Mouse (Mus musculus) MN1 (cell line): ENCODE data around the gene Trim26.
"Not testable (repeated sequence)": the region's sequence is repeated elsewhere in the genome, so short reads cannot be mapped to it uniquely, and the experiment has no call there.

Source experiments
- DNase-seq: peaks from one replicate; pipeline ENCODE4 v3.0.0-alpha.2; 2016; ENCODE audit warnings: low spot score

Trim26 gene

GRCm38 (mm10) chr17:36836874-36837647, at the start of gene Trim26:
Gene Trim26, plus strand, starts transcription at chr17:36837134.
- peak; percentile 99 for DNase-seq

DNA sequence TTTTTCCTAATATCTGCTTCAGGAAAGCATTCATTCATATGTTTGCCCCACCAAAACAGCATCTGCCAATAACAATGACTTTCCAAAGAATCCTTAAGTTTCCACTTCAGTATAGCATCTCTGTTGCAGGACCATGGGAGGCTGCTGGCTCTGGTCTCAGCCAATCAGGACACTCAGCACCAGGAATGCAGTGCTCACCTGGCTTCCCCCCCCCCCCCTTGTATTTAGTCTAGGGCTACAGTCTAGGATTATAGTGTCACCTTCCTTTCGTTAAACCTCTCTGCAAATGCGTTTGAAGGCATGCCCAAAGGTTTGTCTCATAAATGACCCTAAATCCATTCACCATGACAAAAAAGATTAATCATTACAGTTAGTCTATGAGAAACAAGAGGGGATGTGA, 48.6 kb upstream of the Trim26 start:
- DNase-seq, result no peak

DNA sequence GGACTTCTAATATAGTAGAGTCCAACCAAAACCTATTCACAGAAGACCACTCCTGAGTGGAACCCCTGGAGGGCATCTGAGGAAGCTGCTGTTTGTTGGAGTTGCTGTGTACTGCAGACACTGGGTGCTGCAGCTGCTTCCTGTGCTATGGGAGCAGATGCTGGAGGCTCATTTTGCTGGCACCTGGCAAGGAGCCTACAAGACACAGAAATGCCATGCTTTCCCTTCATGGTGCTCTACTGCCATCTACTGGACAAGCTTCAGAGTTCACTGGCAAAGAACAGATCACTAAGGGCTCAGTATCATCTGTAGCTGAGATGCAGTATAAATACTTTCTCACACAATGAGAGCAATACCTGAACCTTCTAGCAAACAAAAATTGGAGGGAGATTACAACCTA, 48.1 kb upstream of the Trim26 start:
- DNase-seq, result peak; percentile 88

DNA sequence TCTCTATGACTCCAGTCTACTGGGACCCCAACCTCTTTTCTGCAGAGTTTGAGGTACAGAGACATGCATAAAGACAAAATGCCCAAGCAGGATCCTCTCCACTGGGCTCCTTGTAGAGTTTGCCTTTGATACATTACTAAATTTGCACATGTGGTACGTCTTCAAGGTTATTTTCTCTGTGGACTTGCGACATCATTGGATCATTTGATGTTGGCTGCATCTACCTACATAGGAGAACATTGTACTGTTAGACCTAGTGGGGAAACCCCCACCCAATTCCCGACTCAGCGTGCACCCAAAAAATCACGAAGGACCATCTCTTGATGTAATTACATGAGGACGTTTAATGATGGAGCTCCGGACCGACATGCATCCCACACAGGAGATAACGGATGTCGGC, 37.4 kb upstream of the Trim26 start:
- DNase-seq, result no peak

GRCm38 (mm10) chr17:36799921-36800462, 36.9 kb upstream of the Trim26 start:
- not testable (repeated sequence) for DNase-seq

- no peak for DNase-seq
Observed at GRCm38 (mm10) chr17:36811871-36812270, 25.1 kb upstream of the Trim26 start, which contains the start of gene H2-M10.6. Gene H2-M10.6, plus strand, starts transcription at chr17:36812171.

GRCm38 (mm10) chr17:36824005-36824404, 12.9 kb upstream of the Trim26 start:
- DNase-seq, result peak; percentile 65

DNA sequence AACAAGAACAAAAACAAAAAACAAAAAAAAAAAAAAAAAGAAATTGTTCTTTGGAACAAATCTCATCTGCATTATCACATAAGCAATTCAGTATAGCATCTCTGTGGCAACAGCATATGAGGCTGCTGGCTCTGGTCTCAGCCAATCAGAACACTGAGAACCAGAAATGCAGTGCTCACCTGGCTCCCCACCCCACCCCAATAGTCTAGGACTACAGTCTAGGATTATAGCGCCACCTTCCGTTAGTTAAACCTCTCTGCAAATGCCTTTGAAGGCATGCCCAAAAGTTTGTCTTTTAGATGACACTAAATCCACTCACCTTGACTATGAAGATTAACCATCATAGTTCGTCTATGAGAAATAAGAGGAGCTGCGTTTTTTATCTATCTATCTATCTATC, 11.4 kb upstream of the Trim26 start:
- peak; percentile 32 for DNase-seq

GRCm38 (mm10) chr17:36826002-36826401, 10.9 kb upstream of the Trim26 start:
- peak; percentile 78 for DNase-seq

DNA sequence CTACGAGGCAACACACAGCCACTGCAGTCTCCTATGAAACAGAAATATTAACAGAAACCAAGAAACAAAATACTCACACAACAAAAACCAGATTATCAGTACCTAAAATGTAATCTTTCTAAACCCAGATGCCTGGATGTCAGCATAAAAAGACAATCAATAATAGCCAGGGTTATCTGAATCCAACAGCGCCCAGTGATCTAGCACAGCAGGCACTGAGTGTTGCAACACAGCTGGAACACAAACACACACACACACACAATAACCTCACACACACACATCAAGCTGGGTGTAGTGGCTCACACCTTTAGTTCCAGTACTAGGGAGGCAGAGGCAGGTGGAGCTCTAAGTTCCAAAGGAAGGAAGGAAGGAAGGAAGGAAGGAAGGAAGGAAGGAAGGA, 8.4 kb upstream of the Trim26 start:
- DNase-seq, result no peak

DNA sequence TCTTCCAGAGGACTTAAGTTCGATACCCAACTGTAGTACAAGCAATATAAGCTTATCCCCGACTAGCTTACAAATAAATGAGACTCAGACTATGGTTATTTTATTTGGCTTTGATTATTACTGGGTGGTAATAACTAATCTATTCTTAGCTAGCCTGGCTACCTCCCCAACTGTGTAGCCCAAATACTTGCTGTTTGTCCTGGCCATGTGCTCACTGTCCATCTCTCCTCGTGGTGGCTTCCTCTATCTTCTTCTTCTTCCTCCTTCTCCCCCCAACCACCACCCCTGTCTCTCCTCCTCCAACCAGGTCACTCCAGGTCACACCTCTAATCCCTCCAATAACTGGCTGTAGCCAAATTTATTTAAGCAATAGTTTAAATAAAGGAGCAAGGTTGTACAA, 6.5 kb upstream of the Trim26 start:
- DNase-seq, result no peak

GRCm38 (mm10) chr17:36832694-36833093, 4.2 kb upstream of the Trim26 start:
- no peak for DNase-seq

- DNase-seq, result peak; percentile 79
Observed at GRCm38 (mm10) chr17:36835591-36836426, 1.1 kb upstream of the Trim26 start.

DNA sequence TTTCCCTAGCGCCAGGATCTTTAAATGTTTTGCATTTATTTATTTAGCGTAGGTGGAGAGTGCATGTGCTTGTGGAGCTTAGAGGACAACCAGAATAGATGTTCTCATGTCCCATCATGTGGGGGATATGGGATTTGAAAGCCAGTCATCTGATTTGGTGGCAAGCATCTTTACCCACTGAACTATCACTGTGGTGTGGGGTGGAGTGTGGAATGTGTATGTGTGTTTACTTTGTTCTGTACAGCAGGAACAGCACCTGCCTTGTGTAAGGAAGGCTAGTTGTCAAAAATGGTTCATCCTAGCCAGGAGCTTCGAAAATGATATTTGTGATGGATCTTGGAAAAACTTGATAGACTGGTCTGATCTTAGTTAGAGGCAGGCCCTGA, 514 bp upstream of the Trim26 start:
- no peak for DNase-seq

GRCm38 (mm10) chr17:36839001-36839400, 2.1 kb downstream of the Trim26 start:
- DNase-seq, result no peak

DNA sequence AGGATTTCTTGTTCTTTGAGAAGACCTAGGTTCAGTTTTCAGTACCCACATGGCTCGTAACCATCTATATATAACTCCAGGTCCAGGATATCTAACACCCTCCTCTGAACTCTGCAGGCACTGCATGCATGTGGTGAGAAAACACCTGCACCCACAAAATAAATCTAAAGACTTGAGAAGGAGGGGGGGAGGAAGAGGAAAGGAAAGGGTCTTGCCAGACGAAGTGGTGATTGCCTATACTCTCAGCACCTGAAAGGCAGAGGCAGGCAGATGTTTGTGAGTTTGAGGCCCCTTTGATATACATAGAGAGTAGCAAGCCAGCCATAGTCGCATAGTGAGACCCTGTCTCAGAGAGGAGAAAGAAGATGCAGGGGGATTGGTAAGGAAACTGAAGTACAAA, 3.0 kb downstream of the Trim26 start:
- no peak for DNase-seq

DNA sequence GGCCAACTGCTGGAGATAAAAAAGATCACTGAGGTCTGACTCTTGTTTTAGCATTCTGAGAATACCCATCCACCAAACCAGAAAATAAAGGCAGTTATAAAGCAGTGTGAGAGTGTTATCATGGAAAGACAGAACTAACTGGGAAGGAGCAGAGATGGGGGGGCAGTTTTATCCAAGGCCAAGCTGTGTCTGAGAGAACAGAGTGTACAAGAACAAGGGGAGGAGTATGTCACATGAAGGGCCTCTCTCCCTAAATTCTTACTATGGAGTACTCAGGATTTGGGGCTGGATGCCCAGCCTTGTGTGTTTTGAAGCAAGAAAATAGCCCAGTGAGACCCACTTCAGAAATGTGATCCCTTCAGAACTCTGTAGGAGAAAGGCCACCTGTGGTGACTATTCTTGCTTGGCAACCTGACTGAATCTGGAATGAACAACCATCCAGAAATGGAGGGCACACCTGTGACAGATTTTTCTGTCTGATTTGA, 4.1 kb downstream of the Trim26 start:
- DNase-seq, result no peak

DNA sequence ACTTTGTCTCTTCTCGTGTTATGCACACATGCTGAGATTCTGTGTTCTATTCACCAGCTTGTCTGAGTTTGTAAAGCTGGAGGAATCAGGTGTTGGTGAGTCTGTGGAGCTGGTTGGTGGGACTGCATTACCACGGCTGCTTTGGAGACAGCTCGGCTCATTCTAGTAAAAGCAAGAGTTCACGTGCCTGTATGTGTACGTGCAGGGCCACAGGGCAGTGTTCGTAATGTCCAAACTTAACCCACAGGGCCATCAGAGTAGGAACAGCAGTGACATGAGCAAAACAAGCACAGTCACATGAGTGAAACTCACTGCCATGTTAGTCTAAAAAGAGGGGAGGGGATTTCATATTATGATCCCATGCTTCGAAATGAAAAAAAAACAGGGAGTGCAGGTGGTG, 6.8 kb downstream of the Trim26 start:
- no peak for DNase-seq

DNA sequence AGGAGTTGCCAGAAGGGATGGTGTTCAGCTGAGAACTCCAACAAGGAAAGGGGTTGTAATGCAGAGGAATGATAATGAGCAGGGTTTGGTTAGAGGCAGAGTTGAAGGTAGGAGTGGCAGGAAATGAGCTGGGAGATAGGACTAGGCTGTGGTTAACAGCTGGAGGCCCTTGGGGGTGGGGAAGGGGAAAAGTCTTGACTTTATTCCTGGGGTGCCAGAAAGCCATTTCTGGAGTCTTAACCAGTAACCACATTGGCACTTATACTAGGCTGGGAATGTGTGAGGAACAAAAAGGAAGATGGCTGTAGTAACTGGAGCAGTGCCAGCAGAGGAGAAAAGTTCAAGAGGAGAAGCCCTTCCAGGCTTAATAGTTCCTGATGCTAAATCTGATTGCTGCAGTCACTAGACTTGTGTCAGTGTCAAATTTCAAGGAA, 7.4 kb downstream of the Trim26 start:
- DNase-seq, result no peak

- no peak for DNase-seq
Observed at GRCm38 (mm10) chr17:36844725-36845124, 7.8 kb downstream of the Trim26 start.

GRCm38 (mm10) chr17:36848911-36849310, 12.0 kb downstream of the Trim26 start:
- no peak for DNase-seq

- DNase-seq, result no peak
Observed at GRCm38 (mm10) chr17:36849992-36850391, 13.1 kb downstream of the Trim26 start.

- DNase-seq, result no peak
Observed at GRCm38 (mm10) chr17:36851200-36851599, 14.3 kb downstream of the Trim26 start.
